Mouse (Mus musculus): ENCODE measurements around the gene Abat.

Abat gene

DNA sequence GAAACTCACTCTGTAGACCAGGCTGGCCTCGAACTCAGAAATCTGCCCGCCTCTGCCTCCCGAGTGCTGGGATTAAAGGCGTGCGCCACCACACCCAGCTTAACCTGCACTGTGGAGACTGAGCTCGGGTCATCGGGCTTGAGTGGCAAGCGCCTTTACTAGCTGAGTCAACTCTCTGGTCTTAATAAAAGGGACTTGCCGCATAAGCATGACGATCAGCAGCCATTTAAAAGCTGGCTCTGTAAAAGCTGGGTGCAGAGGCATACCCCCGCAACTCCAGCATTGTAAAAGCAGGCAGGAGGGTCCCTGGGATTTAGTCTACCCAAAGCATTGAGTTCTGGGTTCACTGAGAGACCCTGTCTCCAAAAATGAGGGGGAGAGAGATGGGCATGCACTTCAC is 61.1 kb downstream of the Abat start:
- DNase-seq (ENCODE audit: low spot score), result no peak

GRCm38 (mm10) chr16:8576111-8576510 is 62.9 kb downstream of the Abat start:
- no peak for DNase-seq (ENCODE audit: low spot score)

GRCm38 (mm10) chr16:8576901-8577300 is 63.7 kb downstream of the Abat start:
- no peak for DNase-seq (ENCODE audit: low spot score)

GRCm38 (mm10) chr16:8578326-8578725 is 65.1 kb downstream of the Abat start:
- DNase-seq (ENCODE audit: low spot score), result no peak

DNA sequence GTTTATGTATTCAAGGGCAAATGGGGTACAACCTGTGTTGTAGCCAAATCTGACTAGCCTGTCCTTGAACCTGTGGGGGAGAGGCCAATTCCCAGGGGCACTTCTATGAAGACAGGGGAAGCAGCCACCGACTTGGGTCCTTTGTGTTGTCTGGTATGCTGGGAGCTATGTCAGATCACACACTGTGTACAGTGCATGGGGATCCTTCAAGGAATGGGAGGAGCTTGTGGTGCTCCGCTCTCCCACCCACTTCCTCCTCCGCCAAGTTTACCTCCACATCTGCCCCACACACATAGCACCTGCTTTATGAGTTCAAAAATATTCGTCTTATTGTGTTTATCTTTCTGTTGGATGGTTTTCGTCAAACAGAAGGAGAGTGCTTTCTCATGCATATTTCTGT is 66.3 kb downstream of the Abat start:
- DNase-seq (ENCODE audit: low spot score), result no peak

- DNase-seq (ENCODE audit: low spot score), result no peak
Observed at GRCm38 (mm10) chr16:8581661-8582239, 68.5 kb downstream of the Abat start.

GRCm38 (mm10) chr16:8582579-8583295 is 69.5 kb downstream of the Abat start:
- no peak for DNase-seq (ENCODE audit: low spot score)

DNA sequence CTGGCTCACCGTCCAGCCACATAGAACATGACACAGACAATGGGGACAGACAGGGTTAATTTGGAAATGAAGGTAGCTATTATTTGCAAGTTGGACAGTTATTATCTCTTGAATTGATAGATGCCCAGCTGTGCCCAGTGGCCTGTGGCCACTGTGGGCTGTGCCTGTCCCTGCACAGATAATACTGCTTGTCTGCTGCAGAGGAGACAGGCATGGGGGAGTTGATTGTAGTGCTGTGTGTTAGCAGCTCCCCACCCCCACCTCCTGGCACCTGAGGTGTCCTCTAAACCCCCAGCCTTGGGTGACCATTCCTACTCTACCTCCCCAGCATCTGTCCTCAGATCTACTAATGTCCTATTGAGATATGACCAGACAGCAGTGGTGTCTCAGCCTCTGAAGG is 71.0 kb downstream of the Abat start:
- DNase-seq (ENCODE audit: low spot score), result no peak

GRCm38 (mm10) chr16:8585056-8585455 is 71.8 kb downstream of the Abat start:
- DNase-seq (ENCODE audit: low spot score), result no peak

- no peak for DNase-seq (ENCODE audit: low spot score)
Observed at GRCm38 (mm10) chr16:8595411-8595810, 82.2 kb downstream of the Abat start.

GRCm38 (mm10) chr16:8596336-8596735 is 83.1 kb downstream of the Abat start:
- no peak for DNase-seq (ENCODE audit: low spot score)

DNA sequence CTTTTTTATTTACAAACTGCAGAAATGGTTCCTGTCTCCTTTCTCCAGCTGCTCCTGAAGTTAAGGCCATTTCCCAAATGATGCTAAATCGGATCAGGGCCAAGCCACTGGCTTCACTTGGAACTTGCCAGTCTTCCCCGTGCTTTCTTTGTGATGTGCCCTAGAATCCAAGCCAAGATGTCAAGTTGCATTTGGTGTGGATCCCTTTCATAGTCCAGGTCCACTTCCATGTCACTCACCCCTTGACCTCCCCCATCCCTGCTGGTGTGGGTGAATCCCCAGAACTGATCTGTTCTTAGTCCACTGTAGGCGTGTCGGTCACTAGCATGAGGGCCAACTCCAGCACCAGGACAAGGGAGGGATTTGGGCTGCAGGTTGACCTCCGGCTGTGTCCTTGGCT is 84.3 kb downstream of the Abat start:
- no peak for DNase-seq (ENCODE audit: low spot score)

GRCm38 (mm10) chr16:8603789-8604188 is 90.6 kb downstream of the Abat start:
- no peak for DNase-seq (ENCODE audit: low spot score)

DNA sequence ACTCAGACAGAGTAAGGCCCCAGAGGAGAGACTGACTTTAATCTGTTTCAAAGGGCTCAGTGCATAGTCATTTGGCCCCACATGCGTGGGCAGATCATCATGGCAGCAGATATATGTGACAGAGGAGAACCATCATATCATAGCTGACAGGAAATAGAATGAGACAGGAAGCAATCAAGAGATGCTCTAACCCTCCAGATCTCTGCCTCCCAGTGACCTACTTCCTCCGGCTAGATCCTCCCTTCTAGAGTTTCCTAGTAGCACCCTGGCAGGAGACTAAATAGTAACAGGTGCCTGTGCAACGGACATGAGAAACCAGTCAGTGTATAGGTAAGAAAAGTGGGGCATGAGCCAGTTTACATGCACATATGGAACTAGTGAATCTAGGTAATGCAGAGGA is 97.2 kb downstream of the Abat start:
- no peak for DNase-seq (ENCODE audit: low spot score)

DNA sequence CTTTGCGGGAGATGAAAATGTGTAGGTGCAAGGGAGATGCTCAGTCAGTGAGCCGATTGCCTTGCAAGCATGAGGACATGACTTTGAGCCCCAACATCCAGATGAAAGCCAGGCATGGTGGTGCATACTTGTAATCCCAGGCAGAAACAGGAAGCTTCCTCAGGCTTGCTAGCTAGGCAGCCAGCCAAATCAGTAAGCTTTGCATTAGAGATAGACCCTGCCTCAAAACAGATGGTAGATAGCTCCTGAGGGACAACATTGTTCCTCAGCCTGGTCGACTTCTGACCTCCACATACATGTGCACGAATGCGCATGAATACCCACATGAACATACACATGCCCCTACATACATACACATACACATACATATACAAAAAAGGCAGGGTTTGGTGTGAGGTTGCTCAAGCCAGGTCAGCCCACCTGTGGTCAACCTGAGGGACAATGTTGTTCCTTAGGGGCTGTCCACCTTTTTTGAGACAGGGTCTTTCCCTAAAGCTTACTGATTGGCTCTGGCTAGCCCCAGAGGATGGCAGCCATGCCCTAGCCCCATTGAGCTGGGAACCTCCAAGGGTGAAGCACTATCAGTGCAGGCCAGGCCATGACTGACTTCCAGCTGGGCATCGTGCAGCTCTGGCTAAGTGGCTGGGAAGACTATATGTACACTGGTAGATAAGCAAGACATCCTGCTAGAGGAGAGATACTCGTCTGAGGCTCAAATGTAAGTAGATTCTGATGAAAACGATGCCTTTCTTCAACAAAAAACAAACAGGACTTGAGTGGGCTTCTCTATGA is 99.2 kb downstream of the Abat start:
- no peak for DNase-seq (ENCODE audit: low spot score)

DNA sequence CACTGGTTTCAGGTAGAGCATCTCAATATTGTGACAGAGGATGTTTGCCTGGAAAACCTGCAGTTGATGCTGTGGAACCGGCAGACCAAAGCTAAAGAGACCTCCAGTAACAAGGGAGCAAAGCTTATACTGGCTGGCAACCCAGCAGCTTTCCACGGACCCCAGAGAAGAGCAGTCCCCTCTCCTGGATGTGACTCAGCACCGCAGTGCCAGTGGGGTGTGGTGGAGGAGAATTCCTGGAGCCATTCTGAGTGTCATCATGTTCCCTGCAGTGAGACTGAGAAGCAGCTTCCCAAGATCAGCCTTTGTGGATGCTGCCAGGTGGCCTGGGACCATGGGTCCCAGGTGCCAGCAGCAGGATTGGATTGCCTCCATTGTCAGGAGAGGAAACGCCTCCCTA is 99.8 kb downstream of the Abat start:
- no peak for DNase-seq (ENCODE audit: low spot score)

GRCm38 (mm10) chr16:8613447-8613846 is 100.2 kb downstream of the Abat start:
- DNase-seq (ENCODE audit: low spot score), result no peak

GRCm38 (mm10) chr16:8619659-8620314 is 106.6 kb downstream of the Abat start:
- no peak for DNase-seq (ENCODE audit: low spot score)

- DNase-seq (ENCODE audit: low spot score), result no peak
Observed at GRCm38 (mm10) chr16:8620315-8621115, 107.3 kb downstream of the Abat start.

- no peak for DNase-seq (ENCODE audit: low spot score)
Observed at GRCm38 (mm10) chr16:8630419-8630818, 117.2 kb downstream of the Abat start.

DNA sequence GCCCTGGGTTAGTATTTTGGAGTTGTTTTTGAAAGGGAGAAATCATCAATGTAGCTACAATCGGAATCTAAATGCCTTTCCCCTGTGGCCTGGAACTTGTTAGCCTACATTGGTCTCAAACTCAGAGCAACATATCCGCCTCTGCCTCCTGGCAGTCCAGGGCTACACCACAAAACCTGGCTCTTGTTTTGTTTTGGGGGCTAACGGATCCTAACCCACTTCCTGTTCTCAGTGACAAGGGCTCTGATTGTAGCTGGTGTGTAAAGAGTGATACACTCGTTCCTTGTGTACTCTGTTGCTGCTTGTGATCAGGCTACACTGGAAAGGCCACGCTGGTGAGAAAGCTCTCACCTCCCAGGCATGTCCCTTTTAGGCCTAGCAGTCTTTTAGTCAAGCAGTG is 118.2 kb downstream of the Abat start:
- DNase-seq (ENCODE audit: low spot score), result no peak

- no peak for DNase-seq (ENCODE audit: low spot score)
Observed at GRCm38 (mm10) chr16:8636867-8637216, 123.6 kb downstream of the Abat start.

Data from urinary bladder, postnatal 14 days (tissue).